Mouse (Mus musculus): ENCODE results near the gene Tmem19. TPM values are rescaled to one million over a fixed set of nuclear protein-coding genes. Genes with fewer than 3 reads are reported as not detected.

Gene Tmem19
- 10 to 100 TPM; 42.0 to 42.7 TPM for total RNA-seq (2021)
- long read RNA-seq, experiment 1, transcript Tmem19-201 (7 exons, 3,012 nt): major isoform, 14 of 28 reads
- long read RNA-seq, experiment 1, partial matches to known transcripts: 2 of 28 reads
- long read RNA-seq, experiment 1, other reads (novel, unspliced or antisense): 8 of 28 reads
- long read RNA-seq, experiment 2, transcript Tmem19-201 (7 exons, 3,012 nt): major isoform, 12 of 47 reads
- long read RNA-seq, experiment 2, transcript Tmem19-204 (6 exons, 3,084 nt): minor isoform, 8 of 47 reads
- long read RNA-seq, experiment 2, transcript Tmem19-203 (7 exons, 2,799 nt): minor isoform, 6 of 47 reads
- long read RNA-seq, experiment 2, partial matches to known transcripts: 2 of 47 reads
- long read RNA-seq, experiment 2, other reads (novel, unspliced or antisense): 19 of 47 reads

DNA sequence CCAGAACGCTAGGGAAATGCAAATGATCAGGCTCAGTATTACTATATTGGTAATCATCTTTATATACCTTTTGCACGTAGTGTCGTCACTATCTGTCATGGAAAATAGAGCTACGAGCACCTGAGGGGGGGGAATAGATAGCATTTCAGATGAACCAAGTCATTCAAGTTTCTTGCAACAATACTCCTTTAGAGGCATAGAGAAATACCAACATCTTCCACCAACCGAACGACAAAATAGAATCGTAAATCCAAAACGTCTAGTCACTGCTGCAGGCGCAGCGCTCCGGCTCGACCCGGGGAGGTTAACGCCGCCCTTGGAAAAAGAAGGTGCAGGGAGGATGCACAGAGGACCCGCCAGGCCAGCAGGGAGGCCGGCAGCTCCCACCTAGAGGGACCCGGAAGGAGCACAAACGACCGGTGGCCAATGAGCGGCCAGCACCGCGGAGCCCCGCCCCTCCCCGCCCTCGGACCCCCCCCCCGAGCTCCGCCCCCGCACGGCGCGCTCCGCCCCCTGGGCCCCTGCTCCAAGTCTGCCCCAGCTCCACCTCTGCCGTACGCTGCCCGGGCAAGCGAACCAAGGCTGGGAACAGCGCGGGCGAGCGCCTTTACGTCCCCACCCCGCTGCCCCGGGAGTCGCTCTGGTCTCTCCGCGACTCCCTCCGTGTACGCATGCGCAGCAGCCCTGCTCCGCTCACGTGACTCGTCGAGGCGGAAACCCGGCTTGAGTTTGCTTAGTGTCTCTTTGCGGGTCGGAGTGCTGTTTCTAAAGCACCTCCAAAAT, at the start of gene Tmem19:
Tmem19 (minus strand) TSS at position 662 of the 783 bp plus-strand sequence.
- DNase-seq (ENCODE audit: low spot score in 2 of 2): peak; percentile 95 to 96
- TF ChIP-seq CTCF (conservative IDR thresholded peaks at IDR 0.05): peak; percentile 60
- H3K4me3 ChIP-seq: peak within 1 kb of the TSS; percentile 91
- peak within 1 kb of the TSS; percentile 96 for H3K27ac ChIP-seq

DNA sequence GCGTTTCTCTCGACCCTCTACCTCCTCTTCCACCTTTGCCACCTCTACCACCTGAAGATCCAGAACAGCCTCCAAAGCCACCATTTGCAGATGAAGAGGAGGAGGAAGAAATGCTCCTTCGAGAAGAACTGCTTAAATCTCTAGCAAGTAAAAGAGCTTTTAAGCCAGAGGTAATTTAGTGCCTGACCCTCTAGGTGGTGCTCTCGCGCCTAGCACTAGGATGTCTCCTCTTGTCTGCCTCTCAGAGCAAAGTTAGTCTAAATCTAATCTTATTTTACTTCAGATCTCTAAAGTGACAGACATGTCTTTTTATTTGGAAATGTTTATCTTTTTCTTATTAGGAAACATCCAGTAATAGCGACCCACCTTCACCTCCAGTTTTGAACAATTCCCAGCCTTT, 44.1 kb upstream of the Tmem19 start:
- Histone ChIP-seq H3K4me3 (no peak overlapping the region), H3K27ac (no peak overlapping the region)
- peak; percentile 89 for TF ChIP-seq CTCF (conservative IDR thresholded peaks at IDR 0.05)
- peak; percentile 27 to 71 for DNase-seq (ENCODE audit: low spot score in 2 of 2)

DNA sequence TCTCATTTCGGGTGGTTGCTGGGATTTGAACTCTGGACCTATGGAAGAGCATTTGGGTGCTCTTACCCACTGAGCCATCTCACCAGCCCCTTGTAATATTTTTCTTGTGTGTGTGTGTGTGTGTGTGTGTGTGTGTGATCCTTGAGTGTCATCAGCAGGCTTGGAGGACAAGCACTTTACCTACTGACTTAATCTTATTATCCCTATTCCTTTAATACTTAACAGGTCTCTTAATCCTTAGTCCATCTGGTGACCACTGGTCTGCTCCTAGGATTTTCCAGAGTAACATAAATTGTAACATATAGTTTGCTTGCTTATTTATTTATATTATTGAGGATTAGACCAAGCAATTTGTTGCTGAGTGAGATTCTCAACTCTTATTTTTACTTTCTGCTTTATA, 29.6 kb upstream of the Tmem19 start:
- no peak for DNase-seq (ENCODE audit: low spot score in 2 of 2)
- TF ChIP-seq CTCF (conservative IDR thresholded peaks at IDR 0.05): no peak
- no peak overlapping the region for H3K27ac ChIP-seq
- no peak overlapping the region for H3K4me3 ChIP-seq

DNA sequence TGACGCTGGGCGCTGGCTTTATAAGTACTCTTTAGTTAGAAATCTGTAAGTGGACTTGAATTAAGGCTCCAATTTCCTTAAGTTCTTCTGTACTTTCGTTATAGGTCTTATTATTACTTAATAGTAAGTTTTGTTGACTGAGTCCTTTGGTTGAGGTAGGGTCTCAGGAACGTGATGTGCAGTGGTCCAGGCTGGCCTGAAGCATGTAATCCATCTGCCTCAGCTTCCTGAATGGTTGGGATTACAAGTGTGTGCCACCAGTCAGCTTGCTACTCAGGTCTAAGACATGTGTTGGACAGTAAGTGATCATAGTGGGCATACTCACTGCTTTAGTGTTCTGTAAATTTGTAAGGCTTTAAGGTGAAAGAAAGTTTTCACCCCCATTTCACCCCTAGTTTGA, 28.8 kb upstream of the Tmem19 start:
- no peak overlapping the region for H3K27ac ChIP-seq
- no peak for DNase-seq (ENCODE audit: low spot score in 2 of 2)

DNA sequence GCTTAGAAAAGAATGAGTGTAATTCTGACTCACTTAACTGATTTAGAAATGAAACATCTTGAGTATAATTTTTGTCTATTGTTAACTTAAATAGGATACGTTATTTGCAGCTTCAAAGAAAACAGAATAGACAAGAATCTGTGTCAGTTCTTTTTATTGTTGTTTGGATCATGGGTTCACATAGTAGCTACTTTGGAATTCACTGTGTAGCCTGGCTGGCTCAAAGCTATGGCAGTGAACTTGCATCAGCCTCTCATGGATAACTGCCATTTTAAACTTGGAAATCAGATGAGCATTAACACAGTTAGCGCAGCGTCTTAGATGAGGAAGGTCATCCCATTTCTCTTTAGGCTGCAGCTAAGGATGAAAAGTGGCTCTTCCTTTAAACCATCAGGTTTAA, 25.6 kb upstream of the Tmem19 start:
- no peak for DNase-seq (ENCODE audit: low spot score in 2 of 2)
- Histone ChIP-seq H3K4me3 (peak overlapping the region; percentile 30; the same call in 1 of the 2 replicates), H3K27ac (no peak overlapping the region)
- TF ChIP-seq CTCF (conservative IDR thresholded peaks at IDR 0.05): no peak

More for the DNA sequence above, 28.8 kb upstream of the Tmem19 start:
- TF ChIP-seq CTCF (conservative IDR thresholded peaks at IDR 0.05): no peak
- no peak overlapping the region for H3K4me3 ChIP-seq

DNA sequence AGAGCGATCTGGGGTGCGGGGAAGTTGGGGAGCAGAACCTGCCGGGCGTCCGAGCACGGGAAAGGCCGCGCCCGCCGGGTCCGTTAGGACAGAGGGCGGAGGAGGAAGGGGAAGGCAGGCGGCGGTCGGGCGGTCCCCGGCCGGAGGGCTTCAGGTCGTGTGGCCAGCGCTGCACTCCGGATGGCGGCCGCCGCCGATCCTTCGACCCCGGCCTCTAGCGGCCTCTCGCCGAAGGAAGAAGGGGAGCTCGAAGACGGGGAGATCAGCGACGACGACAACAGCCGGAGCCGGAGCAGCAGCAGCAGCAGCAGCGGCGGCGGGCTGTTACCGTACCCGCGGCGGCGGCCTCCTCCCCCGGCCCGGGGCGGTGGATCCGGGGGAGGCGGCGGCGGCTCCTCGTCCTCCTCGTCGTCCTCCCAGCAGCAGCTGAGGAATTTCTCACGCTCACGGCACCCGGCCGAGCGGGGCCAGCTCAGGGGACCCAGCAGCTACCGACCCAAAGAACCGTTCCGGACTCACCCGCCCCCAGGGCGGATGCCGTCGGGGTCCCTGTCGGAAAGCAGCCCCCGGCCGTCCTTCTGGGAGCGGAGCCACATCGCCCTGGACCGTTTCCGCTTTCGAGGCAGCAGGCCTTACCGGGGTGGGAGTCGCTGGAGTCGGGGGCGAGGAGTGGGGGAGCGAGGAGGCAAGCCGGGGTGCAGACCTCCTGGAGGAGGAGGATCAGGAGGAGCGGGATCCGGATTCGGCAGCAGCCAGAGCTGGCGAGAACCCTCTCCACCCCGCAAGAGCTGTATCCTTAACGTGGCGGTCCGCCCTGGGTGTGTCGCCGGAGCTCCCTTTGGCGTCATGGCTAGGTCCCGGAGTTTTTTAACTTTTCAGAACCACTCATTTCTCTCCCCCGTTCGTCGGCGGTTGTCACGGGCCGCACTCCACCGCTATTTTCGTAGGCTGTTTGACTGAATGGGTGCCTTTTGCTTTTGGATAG, 23.0 kb upstream of the Tmem19 start:
- 0 out of 2 replicates have a peak, but pooled peaks have one; percentile 1 for TF ChIP-seq CTCF (conservative IDR thresholded peaks at IDR 0.05)
- peak overlapping the region; percentile 85 for H3K4me3 ChIP-seq

DNA sequence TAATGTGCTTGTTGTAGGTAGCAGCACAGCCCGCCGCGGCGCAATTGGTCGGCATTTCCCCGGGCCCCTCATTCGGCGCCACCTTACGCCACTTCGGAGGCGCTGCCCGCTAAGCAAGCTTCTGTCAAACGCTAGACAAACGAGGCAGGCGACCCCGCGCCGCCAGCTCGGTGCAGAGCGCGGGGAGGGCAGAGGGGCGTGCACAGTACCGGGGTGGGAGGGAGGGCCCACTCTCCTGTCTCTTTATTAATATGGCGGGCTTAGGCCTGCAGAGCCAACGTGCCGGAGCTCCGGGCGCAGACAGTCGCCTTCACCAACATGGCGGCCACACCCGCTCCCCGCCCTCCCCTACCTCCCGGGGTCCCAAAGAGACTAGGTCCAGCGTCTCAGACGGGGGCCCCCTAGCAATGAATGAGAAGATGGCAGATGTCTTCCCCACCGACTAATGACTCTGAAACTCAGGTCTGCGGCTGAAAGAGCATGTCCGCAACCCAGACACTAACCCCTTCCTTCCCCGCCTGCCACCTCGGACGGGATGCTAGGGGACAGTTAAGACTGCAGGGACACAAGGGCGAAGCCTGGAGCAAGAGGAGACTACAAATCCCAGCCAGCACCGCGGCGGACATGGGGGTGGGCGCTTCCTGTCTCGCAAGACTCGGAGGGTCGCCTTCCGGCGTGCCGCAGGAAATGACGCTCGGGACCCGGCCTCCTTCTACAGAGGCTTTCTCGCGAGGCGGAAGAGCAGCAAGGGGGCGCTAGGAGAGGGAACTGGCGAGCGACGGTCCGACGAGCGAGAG, 22.1 kb upstream of the Tmem19 start, which contains the start of the genes Thap2 and Zfc3h1:
Thap2 (minus strand) TSS at position 223 of the 797 bp plus-strand sequence.
Zfc3h1 (plus strand) TSS at position 739 of the 797 bp plus-strand sequence.
- peak; percentile 98 to 99 for DNase-seq (ENCODE audit: low spot score in 2 of 2)
- peak within 1 kb of the TSS; percentile 97 for H3K27ac ChIP-seq
- TF ChIP-seq CTCF (conservative IDR thresholded peaks at IDR 0.05): peak; percentile 82
- H3K4me3 ChIP-seq: peak within 1 kb of the TSS; percentile 85

More for the DNA sequence above, 23.0 kb upstream of the Tmem19 start:
- H3K27ac ChIP-seq: peak overlapping the region; percentile 97
- DNase-seq (ENCODE audit: low spot score in 2 of 2): peak; percentile 27 to 38

DNA sequence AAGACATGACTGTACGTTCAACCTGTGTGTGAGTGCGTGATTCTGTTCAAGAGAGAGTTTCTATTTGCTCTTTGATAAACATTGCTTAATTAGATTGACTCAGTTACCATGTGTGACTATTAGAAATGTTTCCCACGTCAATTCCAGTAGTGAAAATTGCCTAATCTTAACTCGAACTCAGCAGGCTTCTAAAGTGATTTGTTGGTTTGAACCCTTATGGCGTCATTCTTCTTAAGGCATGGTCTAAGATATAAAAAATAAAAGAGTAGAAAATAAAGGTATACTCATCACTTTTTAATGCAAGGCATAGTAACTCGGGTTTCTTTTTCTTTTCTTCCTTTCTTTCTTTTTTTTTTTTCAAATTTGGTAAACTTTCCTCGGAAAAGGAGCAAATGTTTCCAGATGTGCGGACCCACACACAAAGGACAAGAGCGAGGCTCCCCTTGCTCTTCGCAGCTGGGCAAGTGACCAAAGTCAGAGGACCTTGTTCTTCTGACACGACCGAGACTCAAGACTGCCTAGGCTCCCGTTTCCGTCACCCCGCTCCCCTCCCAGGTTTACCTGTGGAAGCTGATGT, 21.4 kb upstream of the Tmem19 start:
- Histone ChIP-seq H3K4me3 (peak overlapping the region; percentile 85), H3K27ac (peak overlapping the region; percentile 97)
- no peak for TF ChIP-seq CTCF (conservative IDR thresholded peaks at IDR 0.05)
- no peak for DNase-seq (ENCODE audit: low spot score in 2 of 2)

DNA sequence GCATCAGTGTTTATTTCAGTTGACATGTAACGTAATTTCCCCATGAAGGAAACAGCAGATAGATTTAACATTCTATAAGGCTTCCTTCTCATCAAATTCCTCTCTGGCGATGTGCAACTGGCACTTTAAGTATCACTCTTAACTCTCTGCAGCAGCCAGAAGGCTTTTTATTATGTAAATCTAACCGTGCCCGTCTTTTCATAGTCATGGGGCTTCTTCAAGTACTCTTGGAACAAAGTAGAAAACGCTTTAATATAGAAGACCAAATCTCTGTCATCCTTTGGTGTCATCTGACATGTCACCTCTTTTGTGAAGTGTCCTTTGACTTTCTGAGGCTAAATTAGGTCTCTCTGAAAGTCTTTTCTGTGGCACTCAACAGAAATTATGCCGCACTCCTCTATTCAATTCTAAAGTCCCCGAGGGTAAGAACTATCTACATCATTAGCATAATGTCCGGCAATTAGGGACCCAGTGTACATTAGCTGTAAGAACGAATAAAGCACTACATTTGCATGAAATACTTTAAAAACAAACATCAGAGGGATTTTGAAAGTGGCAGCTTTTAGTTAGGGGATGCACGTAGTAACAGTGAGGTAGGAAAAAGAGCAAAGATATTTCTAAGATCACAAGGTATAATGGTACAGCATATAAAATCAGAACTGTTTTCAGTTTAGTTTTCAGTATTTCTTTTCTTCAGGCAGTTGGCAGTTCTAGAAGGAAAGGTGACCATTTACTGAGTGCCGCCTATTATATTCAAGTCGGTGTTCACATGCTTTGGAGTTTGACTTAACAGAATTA, 20.7 kb upstream of the Tmem19 start:
- Histone ChIP-seq H3K27ac (peak overlapping the region; percentile 97; the same call in 1 of the 2 replicates), H3K4me3 (peak overlapping the region; percentile 85)
- DNase-seq (ENCODE audit: low spot score in 2 of 2): no peak
- TF ChIP-seq CTCF (conservative IDR thresholded peaks at IDR 0.05): no peak

DNA sequence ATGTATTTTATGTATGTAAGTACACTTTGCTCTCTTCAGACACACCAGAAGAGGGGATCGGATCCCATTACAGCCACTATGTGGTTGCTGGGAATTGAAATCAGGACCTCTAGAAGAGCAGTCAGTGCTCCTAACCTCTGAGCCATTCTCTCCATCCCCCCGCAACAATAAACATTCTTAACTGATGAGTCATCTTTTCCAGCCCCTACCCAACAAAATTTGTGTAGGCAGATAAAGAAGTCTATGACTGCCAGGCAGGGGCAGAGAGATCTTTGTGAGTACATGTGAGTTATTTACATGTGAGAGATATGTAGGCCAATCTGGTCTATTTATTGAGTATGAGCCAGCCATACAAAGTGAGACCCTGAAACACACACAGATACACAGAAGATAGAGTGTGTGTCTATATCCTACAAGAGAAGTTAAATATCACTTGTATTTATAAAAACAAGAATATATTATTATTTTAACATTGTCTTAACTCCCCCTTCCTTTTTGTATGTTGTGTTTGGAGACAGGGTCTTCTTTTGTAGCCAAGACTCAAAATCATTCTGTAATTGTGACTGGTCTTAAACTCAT, 19.3 kb upstream of the Tmem19 start:
- TF ChIP-seq CTCF (conservative IDR thresholded peaks at IDR 0.05): no peak
- Histone ChIP-seq H3K4me3 (no peak overlapping the region), H3K27ac (no peak overlapping the region)
- DNase-seq (ENCODE audit: low spot score in 2 of 2): no peak

Data from layer of hippocampus, adult 2 months (tissue).